Mouse (Mus musculus) T-helper 2 cell (primary cell): ENCODE data around the gene Egln2.

ENCODE experiments used
- in situ Hi-C: fragments of 300-600 bp; cut with MboI, MseI; formaldehyde crosslinking; loops from one replicate; pipeline ENCODE4 v1.15.1; 2025; ENCODE audit warnings: high pct_unique_total_duplicates

Egln2 gene

GRCm38 (mm10) chr7:27136410-27136996 is 30.1 kb downstream of the Egln2 start:
- in situ Hi-C loops: no loop called here

GRCm38 (mm10) chr7:27133757-27134156 is 32.8 kb downstream of the Egln2 start:
- in situ Hi-C loops: no loop called here

- in situ Hi-C loops: no loop called here
These were observed 33.4 kb downstream of the Egln2 start for GRCm38 (mm10) chr7:27133156-27133555.

GRCm38 (mm10) chr7:27132588-27132987 is 34.0 kb downstream of the Egln2 start:
- in situ Hi-C loops: no loop called here

GRCm38 (mm10) chr7:27131387-27131786 is 35.2 kb downstream of the Egln2 start:
- in situ Hi-C loops: no loop called here

- in situ Hi-C loops: no loop called here
These were observed 35.9 kb downstream of the Egln2 start for GRCm38 (mm10) chr7:27130521-27131370.

GRCm38 (mm10) chr7:27129811-27130210 is 36.8 kb downstream of the Egln2 start:
- in situ Hi-C loops: no loop called here

- in situ Hi-C loops: no loop called here
These were observed 37.7 kb downstream of the Egln2 start for GRCm38 (mm10) chr7:27128946-27129345.

- in situ Hi-C loops: no loop called here
These were observed 38.4 kb downstream of the Egln2 start for GRCm38 (mm10) chr7:27128162-27128561.

- in situ Hi-C loops: no loop called here
These were observed 41.6 kb downstream of the Egln2 start for GRCm38 (mm10) chr7:27124969-27125368.

- in situ Hi-C loops: no loop called here
These were observed 42.2 kb downstream of the Egln2 start for GRCm38 (mm10) chr7:27124305-27124832.

- in situ Hi-C loops: no loop called here
These were observed 46.9 kb downstream of the Egln2 start, which contains the start of gene Cyp2f2 for GRCm38 (mm10) chr7:27119676-27120075. Gene Cyp2f2, plus strand, starts transcription at chr7:27119909.

GRCm38 (mm10) chr7:27118033-27118511 is 48.5 kb downstream of the Egln2 start:
- in situ Hi-C loops: no loop called here

- in situ Hi-C loops: no loop called here
These were observed 54.6 kb downstream of the Egln2 start for GRCm38 (mm10) chr7:27111987-27112386.

- in situ Hi-C loops: no loop called here
These were observed 55.6 kb downstream of the Egln2 start for GRCm38 (mm10) chr7:27111038-27111437.

GRCm38 (mm10) chr7:27110327-27110726 is 56.3 kb downstream of the Egln2 start:
- in situ Hi-C loops: no loop called here
